Mouse (Mus musculus) CH12.LX (cell line): ENCODE data around the gene Il6ra.

Source experiments
- CTCF ChIP-seq, 2 experiments: IDR thresholded peaks in 1 of 2; conservative IDR thresholded peaks in 1 of 2; 2 replicates each; pipeline ENCODE4 v1.5.1; 2011 to 2012; ENCODE audit warnings: low read depth in 2 of 2, low read length in 2 of 2, improper control_type of control experiment in 1 of 2, inconsistent platforms in 1 of 2, mild to moderate bottlenecking in 1 of 2, moderate library complexity in 1 of 2
- E2F4 ChIP-seq: IDR thresholded peaks from 2 replicates; pipeline ENCODE4 v1.6.1; 2011; ENCODE audit warnings: low read depth, low read length, improper control_type of control experiment; ENCODE audit not compliant: insufficient replicate concordance
- EP300 ChIP-seq: IDR thresholded peaks from 2 replicates; pipeline ENCODE4 v1.6.1; 2011; ENCODE audit warnings: low read length, improper control_type of control experiment
- ETS1 ChIP-seq: conservative IDR thresholded peaks from 2 replicates; pipeline ENCODE4 v1.6.1; 2012; ENCODE audit warnings: low read depth, mild to moderate bottlenecking, inconsistent platforms, low read length, improper control_type of control experiment, moderate library complexity
- IRF4 ChIP-seq: IDR thresholded peaks from 2 replicates; pipeline ENCODE4 v1.6.1; 2014; ENCODE audit warnings: low read depth, mild to moderate bottlenecking, inconsistent platforms, low read length, improper control_type of control experiment
- MAFK ChIP-seq: IDR thresholded peaks from 2 replicates; pipeline ENCODE4 v1.6.1; 2011; ENCODE audit warnings: low read length, improper control_type of control experiment; ENCODE audit not compliant: insufficient replicate concordance
- MAX ChIP-seq: IDR thresholded peaks from 2 replicates; pipeline ENCODE4 v1.6.1; 2011; ENCODE audit warnings: low read length, improper control_type of control experiment
- MAZ ChIP-seq: IDR thresholded peaks from 2 replicates; pipeline ENCODE4 v1.6.1; 2012; ENCODE audit warnings: low read depth, mild to moderate bottlenecking, inconsistent platforms, low read length, improper control_type of control experiment, moderate library complexity
- MYC ChIP-seq: IDR thresholded peaks from 2 replicates; pipeline ENCODE4 v1.6.1; 2011; ENCODE audit warnings: low read depth, mild to moderate bottlenecking, improper control_type of control experiment, low read length
- POLR2A ChIP-seq: IDR thresholded peaks from 2 replicates; pipeline ENCODE4 v1.6.1; 2011; ENCODE audit warnings: low read depth, mild to moderate bottlenecking, improper control_type of control experiment, low read length
- POLR2AphosphoS2 ChIP-seq: IDR thresholded peaks from 2 replicates; pipeline ENCODE4 v1.6.1; 2011; ENCODE audit warnings: low read depth, low read length, improper control_type of control experiment
- RCOR1 ChIP-seq: conservative IDR thresholded peaks from 2 replicates; pipeline ENCODE4 v1.6.1; 2012; ENCODE audit warnings: low read depth, mild to moderate bottlenecking, inconsistent platforms, low read length, improper control_type of control experiment
- TCF12 ChIP-seq: IDR thresholded peaks from 2 replicates; pipeline ENCODE4 v1.6.1; 2014; ENCODE audit warnings: low read depth, mild to moderate bottlenecking, inconsistent platforms, low read length, improper control_type of control experiment

DNA sequence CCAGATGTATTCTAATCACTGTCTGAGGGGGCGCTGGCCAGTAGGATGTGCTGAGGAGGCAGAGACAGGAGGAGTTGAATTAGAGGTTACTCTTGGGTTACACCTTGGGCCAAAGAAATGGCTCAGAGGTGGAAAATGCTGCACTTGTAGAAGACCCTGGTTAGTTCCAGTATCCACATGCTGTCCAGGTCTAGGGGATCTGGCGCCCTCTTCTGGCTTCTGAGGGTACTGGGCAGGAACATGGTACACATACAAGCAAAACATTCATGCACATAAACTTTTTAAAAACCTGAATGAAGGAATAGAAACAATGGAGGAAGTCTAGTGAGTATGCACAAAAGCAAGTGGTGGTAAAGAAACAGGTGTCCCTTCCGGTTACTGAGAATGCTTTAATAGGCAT, 55.6 kb downstream of the Il6ra start:
- no peak for TF ChIP-seq TCF12
- no peak for TF ChIP-seq MAZ
- TF ChIP-seq CTCF (conservative IDR thresholded peaks at IDR 0.05 in 1 of 2, IDR thresholded peaks at IDR 0.05 in 1 of 2; ENCODE audit: low read depth in 2 of 2, low read length in 2 of 2) = peak; percentile 46 to 51; a peak in 3 of 4 replicates
- no peak for TF ChIP-seq MAFK
- no peak for TF ChIP-seq E2F4
- TF ChIP-seq MYC = no peak
- no peak for TF ChIP-seq IRF4
- TF ChIP-seq MAX = no peak
- TF ChIP-seq POLR2AphosphoS2 = no peak
- TF ChIP-seq ETS1 = no peak
- no peak for TF ChIP-seq RCOR1
- no peak for TF ChIP-seq POLR2A
- no peak for TF ChIP-seq EP300
